Mouse (Mus musculus) hindbrain, embryonic 15.5 days (tissue): ENCODE measurements around the gene Usp45. TPM values are rescaled to one million over a fixed set of nuclear protein-coding genes. Genes with fewer than 3 reads are reported as not detected.
"Not testable (repeated sequence)": the region's sequence is repeated elsewhere in the genome, so short reads cannot be mapped to it uniquely, and the experiment has no call there.

Experiments
- ATAC-seq: fragments of 200-750 bp; cut with Nextera tagmentation; 2 replicates; pipeline ENCODE4 v1.8.0; 2017; ENCODE audit warnings: low read depth, moderate number of reproducible peaks, moderate TSS enrichment; ENCODE audit not compliant: low FRiP score
- H3K27ac ChIP-seq: fragments of 300-500 bp; sonication (generic); replicated peaks from 2 replicates; pipeline ENCODE4 v1.5.1; 2015; ENCODE audit warnings: mild to moderate bottlenecking, inconsistent platforms
- H3K27me3 ChIP-seq: fragments of 300-500 bp; sonication (generic); 2 replicates; pipeline ENCODE4 v1.6.1; 2015; ENCODE audit warnings: control low read depth, inconsistent platforms
- H3K36me3 ChIP-seq: fragments of 300-500 bp; sonication (generic); 2 replicates; pipeline ENCODE4 v1.6.1; 2015; ENCODE audit warnings: control low read depth, inconsistent platforms
- H3K4me1 ChIP-seq: fragments of 300-500 bp; sonication (generic); replicated peaks from 2 replicates; pipeline ENCODE4 v1.6.1; 2015; ENCODE audit warnings: control low read depth, inconsistent platforms
- H3K4me2 ChIP-seq: fragments of 300-500 bp; sonication (generic); 2 replicates; pipeline ENCODE4 v1.6.1; 2015; ENCODE audit warnings: moderate library complexity, mild to moderate bottlenecking, inconsistent platforms
- H3K4me3 ChIP-seq: fragments of 300-500 bp; sonication (generic); 2 replicates; pipeline ENCODE4 v1.5.1; 2015; ENCODE audit warnings: mild to moderate bottlenecking, inconsistent platforms
- H3K9ac ChIP-seq: fragments of 300-500 bp; sonication (generic); 2 replicates; pipeline ENCODE4 v1.6.1; 2015; ENCODE audit warnings: inconsistent platforms
- H3K9me3 ChIP-seq: fragments of 300-500 bp; sonication (generic); 2 replicates; pipeline ENCODE4 v1.6.1; 2016; ENCODE audit warnings: control low read depth, inconsistent platforms
- WGBS: fragments of 180-500 bp; shearing (Covaris S2); methylation state at CpG from one replicate; pipeline ENCODE4 v1.1.7; 2015; 5-methylcytosine and 5-hydroxymethylcytosine counted together
- polyA plus RNA-seq: library from polyadenylated mRNA; unstranded; fragments of >200 nt; fragmentation: Nextera tagmentation; extraction: Ambion mirVana; gene quantifications from 2 replicates; pipeline ENCODE4 v1.2.1, GENCODE M21; 2015

Usp45 gene
- 6.3 and 6.9 TPM in 2 replicates for polyA plus RNA-seq

GRCm38 (mm10) chr4:21766863-21767304 lies at the start of gene Usp45, which contains the start of gene Tstd3:
Gene Usp45 (plus strand): TSS chr4:21767156.
Gene Tstd3 (minus strand): TSS chr4:21767212.
- peak within 1 kb of the TSS; percentile 75 for H3K9ac ChIP-seq
- no peaks in the 10 kb centered on the region for H3K27me3 ChIP-seq
- under 1% methylated on average over 17 of the region's 17 CpGs for WGBS
- peak within 1 kb of the TSS; percentile 76 for H3K4me3 ChIP-seq
- peak; percentile 97 for ATAC-seq
- H3K9me3 ChIP-seq, result no peaks in the 10 kb centered on the region
- H3K4me1 ChIP-seq, result peaks cover 5% of the 10 kb centered on the region; the same call in 1 of the 2 replicates
- peak within 1 kb of the TSS; percentile 58 for H3K4me2 ChIP-seq
- H3K36me3 ChIP-seq, result no peaks in the 10 kb centered on the region
- peak within 1 kb of the TSS; percentile 81 for H3K27ac ChIP-seq

- H3K4me2 ChIP-seq, result no peak overlapping the region
- H3K27me3 ChIP-seq, result no peaks in the 10 kb centered on the region
- WGBS, result 38% methylated on average over 7 of the region's 7 CpGs
- no peak overlapping the region for H3K4me3 ChIP-seq
- H3K36me3 ChIP-seq, result no peaks in the 10 kb centered on the region
- no peaks in the 10 kb centered on the region for H3K9me3 ChIP-seq
- H3K9ac ChIP-seq, result no peak overlapping the region
- H3K27ac ChIP-seq, result no peak overlapping the region
- no peak for ATAC-seq
- H3K4me1 ChIP-seq, result no peaks in the 10 kb centered on the region
Measured at GRCm38 (mm10) chr4:21722752-21723334, 44.1 kb upstream of the Usp45 start.

GRCm38 (mm10) chr4:21726912-21727614 lies 39.9 kb upstream of the Usp45 start:
- H3K27ac ChIP-seq, result peak overlapping the region; percentile 85
- peak overlapping the region; percentile 87 for H3K9ac ChIP-seq
- peaks cover 18% of the 10 kb centered on the region for H3K4me1 ChIP-seq
- H3K4me2 ChIP-seq, result peak overlapping the region; percentile 86
- no peaks in the 10 kb centered on the region for H3K9me3 ChIP-seq
- no peaks in the 10 kb centered on the region for H3K36me3 ChIP-seq
- H3K4me3 ChIP-seq, result peak overlapping the region; percentile 87
- ATAC-seq, result peak; percentile 47
- no peaks in the 10 kb centered on the region for H3K27me3 ChIP-seq
- WGBS, result under 1% methylated on average over 22 of the region's 22 CpGs

GRCm38 (mm10) chr4:21727615-21728165 lies 39.3 kb upstream of the Usp45 start, which contains the start of gene Ccnc:
Gene Ccnc (plus strand): TSS chr4:21727701.
- WGBS, result 0% methylated on average over 37 of the region's 37 CpGs

GRCm38 (mm10) chr4:21739169-21739568 lies 27.8 kb upstream of the Usp45 start:
- Histone ChIP-seq H3K9me3 (no peaks in the 10 kb centered on the region), H3K4me3 (no peak overlapping the region), H3K36me3 (peaks cover 38% of the 10 kb centered on the region), H3K4me1 (no peaks in the 10 kb centered on the region), H3K9ac (no peak overlapping the region), H3K27me3 (no peaks in the 10 kb centered on the region), H3K27ac (no peak overlapping the region), H3K4me2 (no peak overlapping the region)
- no peak for ATAC-seq
- WGBS, result 97% methylated on average over 4 of the region's 4 CpGs

More at GRCm38 (mm10) chr4:21727615-21728165, 39.3 kb upstream of the Usp45 start, which contains the start of gene Ccnc:
- Histone ChIP-seq H3K4me2 (peak within 1 kb of the TSS; percentile 86), H3K9me3 (no peaks in the 10 kb centered on the region), H3K4me1 (peaks cover 18% of the 10 kb centered on the region), H3K4me3 (peak within 1 kb of the TSS; percentile 87), H3K27me3 (no peaks in the 10 kb centered on the region), H3K36me3 (peaks cover under 1% of the 10 kb centered on the region; the same call in 1 of the 2 replicates), H3K27ac (peak within 1 kb of the TSS; percentile 85), H3K9ac (peak within 1 kb of the TSS; percentile 87)
- peak; percentile 98 for ATAC-seq

GRCm38 (mm10) chr4:21744142-21744541 lies 22.8 kb upstream of the Usp45 start:
- H3K9ac ChIP-seq, H3K9me3 ChIP-seq, H3K27me3 ChIP-seq, ATAC-seq, H3K4me1 ChIP-seq, H3K4me2 ChIP-seq, H3K27ac ChIP-seq, H3K4me3 ChIP-seq: not testable (repeated sequence)
- peaks cover 37% of the 10 kb centered on the region for H3K36me3 ChIP-seq
- WGBS, result 99% methylated on average over 8 of the region's 8 CpGs

GRCm38 (mm10) chr4:21745723-21746122 lies 21.2 kb upstream of the Usp45 start:
- no peaks in the 10 kb centered on the region for H3K27me3 ChIP-seq
- WGBS, result 85% methylated on average over 5 of the region's 5 CpGs
- no peak overlapping the region for H3K4me3 ChIP-seq
- H3K9me3 ChIP-seq, result no peaks in the 10 kb centered on the region
- no peak for ATAC-seq
- no peak overlapping the region for H3K4me2 ChIP-seq
- peaks cover 32% of the 10 kb centered on the region for H3K36me3 ChIP-seq
- no peak overlapping the region for H3K9ac ChIP-seq
- no peaks in the 10 kb centered on the region for H3K4me1 ChIP-seq
- no peak overlapping the region for H3K27ac ChIP-seq

GRCm38 (mm10) chr4:21755123-21755789 lies 11.7 kb upstream of the Usp45 start:
- H3K4me2 ChIP-seq, result no peak overlapping the region
- no peaks in the 10 kb centered on the region for H3K27me3 ChIP-seq
- no peak overlapping the region for H3K4me3 ChIP-seq
- ATAC-seq, result no peak
- WGBS, result 75% methylated on average over 4 of the region's 4 CpGs
- no peak overlapping the region for H3K27ac ChIP-seq
- H3K4me1 ChIP-seq, result no peaks in the 10 kb centered on the region
- peaks cover 24% of the 10 kb centered on the region for H3K36me3 ChIP-seq
- no peaks in the 10 kb centered on the region for H3K9me3 ChIP-seq
- no peak overlapping the region for H3K9ac ChIP-seq

- H3K4me2 ChIP-seq, result no peak overlapping the region
- H3K9me3 ChIP-seq, result no peaks in the 10 kb centered on the region
- H3K9ac ChIP-seq, result no peak overlapping the region
- ATAC-seq, result no peak
- H3K36me3 ChIP-seq, result peaks cover 24% of the 10 kb centered on the region
- H3K4me3 ChIP-seq, result no peak overlapping the region
- no peaks in the 10 kb centered on the region for H3K27me3 ChIP-seq
- WGBS, result 70% methylated on average over 1 of the region's 1 CpGs
- no peaks in the 10 kb centered on the region for H3K4me1 ChIP-seq
- H3K27ac ChIP-seq, result no peak overlapping the region
Measured at GRCm38 (mm10) chr4:21758860-21759259, 8.1 kb upstream of the Usp45 start.

GRCm38 (mm10) chr4:21761416-21762160 lies 5.4 kb upstream of the Usp45 start:
- H3K9me3 ChIP-seq, result no peaks in the 10 kb centered on the region
- H3K4me2 ChIP-seq, result no peak overlapping the region
- H3K27me3 ChIP-seq, result no peaks in the 10 kb centered on the region
- no peak overlapping the region for H3K9ac ChIP-seq
- peaks cover 21% of the 10 kb centered on the region for H3K36me3 ChIP-seq
- no peak for ATAC-seq
- WGBS, result 83% methylated on average over 9 of the region's 9 CpGs
- peaks cover 5% of the 10 kb centered on the region; the same call in 1 of the 2 replicates for H3K4me1 ChIP-seq
- no peak overlapping the region for H3K4me3 ChIP-seq
- no peak overlapping the region for H3K27ac ChIP-seq

- Histone ChIP-seq H3K4me2 (no peak overlapping the region), H3K4me3 (no peak overlapping the region), H3K4me1 (peaks cover 5% of the 10 kb centered on the region; the same call in 1 of the 2 replicates), H3K27ac (no peak overlapping the region), H3K27me3 (no peaks in the 10 kb centered on the region), H3K9ac (no peak overlapping the region), H3K9me3 (no peaks in the 10 kb centered on the region), H3K36me3 (peaks cover 11% of the 10 kb centered on the region; the same call in 1 of the 2 replicates)
- 76% methylated on average over 4 of the region's 4 CpGs for WGBS
- no peak for ATAC-seq
Measured at GRCm38 (mm10) chr4:21763827-21764226, 3.1 kb upstream of the Usp45 start.
